ENCODE assay signal across 8 mouse cellular contexts in genomic region chr10:111108658-111109633, GRCm38 (mm10). TPM values are rescaled to one million over a fixed set of nuclear protein-coding genes. Genes with fewer than 3 reads are reported as not detected.
DNase-seq lines count a peak whose midpoint lies in the region; ATAC-seq lines count a peak whose summit lies in the region.

No protein-coding gene starts in this region.

- no peaks in the 10 kb centered on the region for H3K9me3 ChIP-seq in kidney, embryonic 14.5 days (ENCODE audit: control insufficient read depth, low read length)
- no peaks in the 10 kb centered on the region for H3K9me3 ChIP-seq in limb, embryonic 15.5 days
- no peaks in the 10 kb centered on the region for H3K9me3 ChIP-seq in midbrain, embryonic 15.5 days

- H3K27me3 ChIP-seq in kidney, embryonic 14.5 days (ENCODE audit: control insufficient read depth, insufficient read depth, low read length), result no peaks in the 10 kb centered on the region
- no peaks in the 10 kb centered on the region for H3K27me3 ChIP-seq in limb, embryonic 15.5 days
- H3K27me3 ChIP-seq in midbrain, embryonic 15.5 days (replicated peaks), result no peaks in the 10 kb centered on the region

- no peak overlapping the region for H3K4me3 ChIP-seq in kidney, embryonic 14.5 days (ENCODE audit: low read length)
- H3K4me3 ChIP-seq in limb, embryonic 15.5 days, result peak overlapping the region; percentile 30
- peak overlapping the region; percentile 30 for H3K4me3 ChIP-seq in midbrain, embryonic 15.5 days

- H3K4me2 ChIP-seq in kidney, embryonic 14.5 days (replicated peaks; ENCODE audit: low read depth, low read length), result no peak overlapping the region
- H3K4me2 ChIP-seq in limb, embryonic 15.5 days, result peak overlapping the region; percentile 34; the same call in 1 of the 2 replicates
- H3K4me2 ChIP-seq in midbrain, embryonic 15.5 days, result peak overlapping the region; percentile 45

- H3K36me3 ChIP-seq in kidney, embryonic 14.5 days (ENCODE audit: control insufficient read depth, insufficient read depth, low read length), result no peaks in the 10 kb centered on the region
- no peaks in the 10 kb centered on the region for H3K36me3 ChIP-seq in limb, embryonic 15.5 days
- no peaks in the 10 kb centered on the region for H3K36me3 ChIP-seq in midbrain, embryonic 15.5 days (replicated peaks)

- H3K4me1 ChIP-seq in kidney, embryonic 14.5 days (ENCODE audit: control insufficient read depth, insufficient read depth, low read length), result no peaks in the 10 kb centered on the region
- peaks cover 5% of the 10 kb centered on the region; the same call in 1 of the 2 replicates for H3K4me1 ChIP-seq in limb, embryonic 15.5 days
- no peaks in the 10 kb centered on the region for H3K4me1 ChIP-seq in midbrain, embryonic 15.5 days

- H3K9ac ChIP-seq in kidney, embryonic 14.5 days (ENCODE audit: low read depth, low read length), result no peak overlapping the region
- H3K9ac ChIP-seq in limb, embryonic 15.5 days, result no peak overlapping the region
- H3K9ac ChIP-seq in midbrain, embryonic 15.5 days, result no peak overlapping the region

- DNase-seq in A20 (ENCODE audit: low read depth, low spot score) (peak; percentile 83), WW6 (ENCODE audit: low read depth, low spot score) (peak; percentile 36)
- peak; percentile 54 for DNase-seq in gastrocnemius, postnatal 10 days
- DNase-seq in spleen, postnatal 10 days (ENCODE audit: low spot score in 2 of 2), result peak; percentile 53 to 74

- H3K27ac ChIP-seq in kidney, embryonic 14.5 days (ENCODE audit: low read depth, low read length), result no peak overlapping the region
- H3K27ac ChIP-seq in limb, embryonic 15.5 days, result no peak overlapping the region
- H3K27ac ChIP-seq in midbrain, embryonic 15.5 days, result no peak overlapping the region

- WGBS in kidney, embryonic 14.5 days, result 50% methylated on average over 24 of the region's 24 CpGs
- WGBS in limb, embryonic 15.5 days, result 51% methylated on average over 24 of the region's 24 CpGs
- WGBS in midbrain, embryonic 15.5 days, result 44% methylated on average over 24 of the region's 24 CpGs

- peak; percentile 78 for ATAC-seq in common myeloid progenitor, adult 5-6 weeks (replicated peaks; ENCODE audit: low read depth, poor library complexity, severe bottlenecking)
- ATAC-seq in kidney, embryonic 14.5 days (ENCODE audit: low FRiP score, low TSS enrichment), result peak; percentile 39
- no peak for ATAC-seq in limb, embryonic 15.5 days (ENCODE audit: insufficient number of reproducible peaks, low FRiP score, low TSS enrichment, low read depth)
- peak; percentile 65 for ATAC-seq in midbrain, embryonic 15.5 days (replicated peaks)

RNA-seq across cellular contexts. Expression of gene Osbpl8, which starts 55.6 kb away (rescaled TPM):
- 163 and 167 TPM in 2 replicates for total RNA-seq in common myeloid progenitor, adult 5-6 weeks (2017)
- 10 to 100 TPM; 17.5 to 20.2 TPM for total RNA-seq in gastrocnemius, postnatal 10 days (2021)
- polyA plus RNA-seq in kidney, embryonic 14.5 days (2014; fragmentation: Nextera tagmentation; extraction: Ambion mirVana), result 5.5 and 9.6 TPM in 2 replicates
- polyA plus RNA-seq in limb, embryonic 15.5 days (2015; fragmentation: Nextera tagmentation; extraction: Ambion mirVana), result 11.0 and 12.8 TPM in 2 replicates
- polyA plus RNA-seq in midbrain, embryonic 15.5 days (2015; fragmentation: Nextera tagmentation; extraction: Ambion mirVana), result 18.0 and 18.1 TPM in 2 replicates
